Mouse (Mus musculus) large intestine, adult 2 months (tissue): ENCODE data around the gene Tmem109. TPM values are rescaled to one million over a fixed set of nuclear protein-coding genes. Genes with fewer than 3 reads are reported as not detected.

Source experiments
- DNase-seq: peaks from one replicate; pipeline ENCODE4 v3.0.0-alpha.2; 2012; ENCODE audit warnings: low read depth, low spot score
- WGBS: fragments of 180-500 bp; shearing (Covaris S2); methylation state at CpG from one replicate; pipeline ENCODE4 v1.1.7; 2018; 5-methylcytosine and 5-hydroxymethylcytosine counted together
- polyA plus RNA-seq: library from polyadenylated mRNA; depleted of rRNA; stranded (reverse); fragments of >200 nt; gene quantifications from 2 replicates; pipeline ENCODE4 v1.2.3, GENCODE M21; 2012

The Tmem109 gene
- polyA plus RNA-seq, 1 experiment = 49.4 TPM

DNA sequence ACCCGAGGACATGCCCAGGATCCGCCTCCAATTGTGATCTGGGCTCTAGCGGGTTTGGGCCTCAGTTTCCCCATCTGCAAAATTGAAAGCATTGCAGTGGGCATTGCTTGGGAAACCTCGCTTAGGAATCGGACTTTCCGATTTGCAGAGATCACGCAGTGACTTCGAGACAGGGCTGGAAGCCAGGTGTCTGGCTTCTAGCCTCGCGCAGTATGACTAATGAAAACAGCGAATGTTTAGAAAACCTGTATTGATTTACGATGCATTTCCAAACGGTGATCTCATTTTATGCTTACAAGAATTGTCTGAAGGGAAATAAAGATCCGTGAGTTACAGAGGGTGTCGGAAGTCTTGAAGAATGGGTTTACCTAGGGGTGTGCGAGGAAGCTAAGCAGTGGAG is 13.9 kb upstream of the Tmem109 start:
- WGBS = under 1% methylated on average over 16 of the region's 16 CpGs
- DNase-seq = no peak

- WGBS = under 1% methylated on average over 43 of the region's 43 CpGs
Observed at GRCm38 (mm10) chr19:10895016-10895528, 13.3 kb upstream of the Tmem109 start, which contains the start of gene Prpf19. Gene Prpf19, plus strand, starts transcription at chr19:10895231.

DNA sequence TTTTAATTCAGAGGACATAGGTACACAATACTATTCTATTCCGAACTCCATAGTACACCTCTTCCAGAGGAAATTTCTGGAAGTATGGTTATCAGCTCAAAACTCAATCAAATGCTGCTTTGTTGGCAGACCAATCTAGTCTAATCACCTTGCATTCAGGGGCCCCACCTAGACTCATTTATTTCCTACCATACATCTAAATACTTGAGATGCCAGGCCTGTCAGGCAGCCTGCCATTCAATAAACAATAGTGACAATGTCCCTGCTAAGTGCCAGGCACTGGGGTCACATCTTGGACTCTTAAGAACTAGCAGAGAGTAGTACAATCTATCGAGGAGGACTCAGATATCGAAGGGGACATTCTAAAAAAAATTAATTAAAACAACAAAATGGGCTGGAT is 10.4 kb upstream of the Tmem109 start:
- 80% methylated on average over 3 of the region's 3 CpGs for WGBS
- no peak for DNase-seq

More at GRCm38 (mm10) chr19:10895016-10895528, 13.3 kb upstream of the Tmem109 start, which contains the start of gene Prpf19:
- DNase-seq = peak; percentile 95

DNA sequence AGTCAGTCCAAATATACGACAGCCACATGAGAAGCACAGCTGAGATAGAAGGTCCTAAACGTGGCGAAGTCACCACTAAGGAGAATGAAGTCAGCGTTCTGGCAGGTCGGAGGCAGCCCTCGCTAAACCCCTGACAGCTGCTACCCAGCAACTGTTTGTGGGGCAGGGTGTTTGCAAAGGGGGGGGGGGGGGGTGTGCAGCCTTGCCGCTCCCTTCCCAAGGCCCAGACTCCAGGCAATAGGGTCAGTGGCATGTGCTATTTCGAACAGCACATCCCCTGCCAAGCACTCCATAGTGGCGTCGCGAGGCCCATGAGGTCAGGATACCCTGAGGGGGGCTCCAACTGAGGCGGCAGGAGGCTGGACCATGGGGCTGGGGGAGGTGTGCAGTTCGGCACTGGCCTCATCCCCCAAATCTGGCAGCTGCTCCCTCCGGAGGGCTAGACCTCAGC is 801 bp downstream of the Tmem109 start:
- WGBS = 0% methylated on average over 14 of the region's 14 CpGs
- DNase-seq = no peak

DNA sequence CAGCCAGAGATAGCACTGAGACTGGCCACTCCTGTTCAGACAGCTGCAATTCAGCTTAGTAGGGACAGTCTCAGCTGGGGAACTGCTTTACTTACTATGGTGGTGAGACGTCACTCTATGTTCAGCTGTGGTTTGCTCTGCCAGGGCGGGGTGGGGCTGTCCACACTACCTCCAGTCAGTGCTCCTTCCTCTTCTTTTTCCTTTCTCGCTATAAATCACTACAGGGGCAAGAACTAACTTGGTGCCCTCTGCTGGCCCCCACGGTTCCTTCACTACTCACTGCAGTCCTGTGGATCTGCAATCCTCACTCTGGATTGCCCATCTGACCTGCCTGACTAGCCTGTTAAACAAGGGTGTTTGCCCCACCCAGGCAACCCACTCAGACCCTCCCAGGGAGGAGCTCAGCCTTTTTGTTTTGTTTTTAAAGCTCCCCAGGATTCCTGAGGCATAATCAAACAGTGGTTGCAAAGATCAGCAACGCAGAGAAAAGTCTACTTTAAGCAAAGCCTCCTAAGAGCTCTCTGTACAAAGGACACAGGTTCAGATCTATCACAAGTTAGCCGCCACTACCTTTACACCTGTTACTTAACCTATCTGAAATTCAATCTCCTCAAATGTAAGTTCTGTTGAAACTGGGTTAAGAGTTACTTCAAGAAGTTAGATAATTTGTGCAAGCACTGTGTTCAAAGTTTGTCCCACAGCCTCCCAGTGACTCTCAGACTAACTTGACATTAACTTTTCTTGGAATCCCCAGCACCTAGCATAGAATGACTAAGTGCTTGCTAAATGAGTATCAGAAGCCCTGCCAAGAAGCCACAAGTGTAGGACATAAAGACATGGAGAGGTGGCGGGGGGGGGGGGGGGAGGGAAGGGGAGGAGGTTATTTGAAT is 1.5 kb downstream of the Tmem109 start:
- 10% methylated on average over 7 of the region's 7 CpGs for WGBS

GRCm38 (mm10) chr19:10878201-10878837 is 3.5 kb downstream of the Tmem109 start:
- WGBS = 77% methylated on average over 7 of the region's 7 CpGs
- no peak for DNase-seq

More for the DNA sequence above, 1.5 kb downstream of the Tmem109 start:
- no peak for DNase-seq

DNA sequence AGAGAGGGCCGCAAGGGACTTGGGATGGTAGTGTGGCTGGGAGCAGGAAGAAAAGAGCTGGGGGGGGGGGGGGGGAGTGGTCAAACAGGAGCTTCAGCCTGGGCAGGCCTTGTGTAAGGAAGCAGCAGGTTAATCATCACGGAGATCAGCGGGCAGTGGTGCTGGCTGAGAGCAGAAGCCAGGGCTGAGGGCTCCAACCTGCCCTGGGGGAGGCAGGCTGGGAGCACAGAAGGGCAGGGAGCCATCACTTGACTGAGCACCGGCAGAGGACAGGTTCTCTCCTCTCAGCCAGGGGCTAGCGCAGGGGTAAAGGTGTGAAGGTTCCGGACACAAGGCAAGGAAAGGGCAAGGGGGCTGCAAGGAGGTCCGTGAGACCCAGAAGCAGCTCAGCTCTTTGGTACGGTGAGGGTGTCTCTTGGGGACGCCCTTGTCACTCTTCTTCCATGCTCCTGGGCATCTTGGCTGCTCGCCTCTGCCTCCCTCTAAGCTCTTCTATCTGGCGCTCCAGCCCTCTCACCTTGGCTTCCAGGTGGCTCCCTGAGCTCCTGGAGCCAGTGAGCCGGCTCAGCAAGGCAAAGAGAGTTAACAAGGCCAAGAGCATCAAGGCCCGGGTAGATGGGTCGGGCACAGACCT is 10.4 kb downstream of the Tmem109 start:
- WGBS = 78% methylated on average over 14 of the region's 14 CpGs
- no peak for DNase-seq

GRCm38 (mm10) chr19:10870676-10871075 is 11.1 kb downstream of the Tmem109 start:
- WGBS = 92% methylated on average over 3 of the region's 3 CpGs
- no peak for DNase-seq

- DNase-seq = no peak
- WGBS = 3% methylated on average over 8 of the region's 8 CpGs
Observed at GRCm38 (mm10) chr19:10869886-10870527, 11.8 kb downstream of the Tmem109 start, which contains the start of gene Tmem132a. Gene Tmem132a, minus strand, starts transcription at chr19:10869940.

GRCm38 (mm10) chr19:10869241-10869885 is 12.4 kb downstream of the Tmem109 start:
- DNase-seq = no peak
- under 1% methylated on average over 41 of the region's 43 CpGs for WGBS

DNA sequence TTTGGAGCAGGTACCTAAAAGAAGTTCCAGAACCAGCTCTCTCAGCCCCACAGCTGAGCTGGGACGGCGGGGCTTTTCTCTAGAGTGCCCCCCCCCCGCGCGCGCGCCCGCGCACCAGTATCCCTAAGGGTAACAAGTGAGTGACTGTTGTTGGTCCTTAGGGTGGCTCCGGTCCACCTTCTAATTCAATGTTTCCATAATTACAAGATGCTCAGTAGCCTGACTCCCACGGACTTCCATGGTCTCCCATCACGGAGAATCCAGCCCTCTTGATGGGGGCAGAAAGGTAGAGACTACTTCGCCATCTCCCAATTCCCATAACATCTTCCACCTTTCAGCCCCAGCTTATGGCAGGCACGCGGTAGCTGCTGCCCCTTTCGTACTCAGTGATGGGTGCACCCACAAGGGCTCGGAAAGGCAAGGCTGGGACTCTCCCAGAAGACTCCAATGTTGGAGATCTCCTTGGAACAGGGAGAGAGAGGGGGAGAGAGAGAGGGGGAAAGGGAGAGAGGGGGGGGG is 13.1 kb downstream of the Tmem109 start:
- WGBS = 3% methylated on average over 17 of the region's 17 CpGs
- no peak for DNase-seq

DNA sequence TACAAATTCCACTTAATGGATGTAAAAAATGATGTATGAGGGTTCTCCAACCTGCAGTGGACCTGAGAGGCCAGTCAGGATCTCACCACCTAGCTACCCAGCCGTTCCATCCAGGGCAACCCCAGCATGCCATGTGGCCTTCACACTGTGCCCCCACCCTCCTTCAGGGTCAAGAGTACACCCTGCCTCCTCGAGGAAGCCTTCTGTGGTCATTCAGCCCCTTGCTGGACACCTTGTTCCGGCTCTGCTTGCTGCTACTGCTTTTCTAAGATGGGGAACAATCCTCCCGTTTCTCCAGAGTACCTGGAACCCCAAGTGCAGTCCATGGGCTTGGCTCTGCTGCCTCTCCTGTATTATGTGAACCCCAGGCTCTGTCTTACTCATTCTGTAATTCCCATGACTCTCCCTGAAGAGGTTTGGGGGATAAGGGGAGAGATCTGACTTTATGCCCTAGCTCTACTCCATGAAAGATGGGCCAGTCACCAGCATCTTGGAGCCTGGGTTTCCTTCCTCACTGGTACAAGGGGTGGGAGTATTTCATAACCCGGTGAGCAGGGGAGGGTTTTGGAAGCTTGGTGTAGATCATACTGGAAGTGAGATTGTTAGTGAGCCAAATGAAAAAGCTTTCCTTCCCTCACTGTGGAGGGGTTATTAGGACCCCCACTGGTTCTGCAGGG is 13.7 kb downstream of the Tmem109 start:
- DNase-seq = no peak
- WGBS = 44% methylated on average over 5 of the region's 5 CpGs

DNA sequence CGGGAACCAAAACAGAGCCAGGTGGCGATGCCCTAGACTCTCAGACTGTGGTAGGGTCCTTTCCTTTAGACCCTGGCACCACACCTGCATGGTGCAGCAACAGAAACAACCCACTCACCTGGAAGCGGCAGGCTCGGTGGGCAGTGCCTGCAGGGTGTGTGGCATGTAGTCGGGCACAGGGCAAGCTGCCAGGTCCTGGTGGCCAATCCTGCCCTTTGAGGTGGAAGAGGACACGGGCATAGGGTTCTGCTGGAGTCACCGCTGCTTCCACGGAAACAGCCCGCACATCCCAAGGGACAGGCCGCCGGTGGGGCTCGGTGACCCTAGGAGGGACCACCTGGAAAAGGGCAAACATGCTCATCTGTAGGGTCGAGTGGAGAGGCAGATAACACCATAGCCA is 15.4 kb downstream of the Tmem109 start:
- DNase-seq = no peak
- WGBS = 87% methylated on average over 13 of the region's 13 CpGs

DNA sequence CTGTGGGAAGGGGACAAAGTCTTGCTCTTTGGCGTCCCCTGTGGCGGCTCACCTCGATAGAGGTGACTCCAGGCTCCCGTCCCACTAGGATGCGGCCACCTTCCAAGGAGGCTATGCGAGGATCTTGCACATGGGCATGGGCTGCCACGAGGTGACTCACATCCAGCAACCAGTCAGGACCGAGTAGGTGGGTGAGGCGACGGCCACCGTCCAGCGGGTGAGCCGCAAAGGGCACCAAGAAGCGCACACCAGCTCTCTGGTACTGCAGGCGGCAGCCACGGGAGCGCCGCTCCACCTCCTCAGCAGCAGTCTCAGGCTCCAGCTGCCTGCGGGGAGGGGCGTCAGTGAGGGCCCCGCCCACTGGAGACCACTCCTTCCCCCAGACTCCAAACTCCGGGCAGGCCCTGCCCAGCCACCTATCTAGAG is 21.7 kb downstream of the Tmem109 start:
- 68% methylated on average over 22 of the region's 22 CpGs for WGBS
- no peak for DNase-seq

DNA sequence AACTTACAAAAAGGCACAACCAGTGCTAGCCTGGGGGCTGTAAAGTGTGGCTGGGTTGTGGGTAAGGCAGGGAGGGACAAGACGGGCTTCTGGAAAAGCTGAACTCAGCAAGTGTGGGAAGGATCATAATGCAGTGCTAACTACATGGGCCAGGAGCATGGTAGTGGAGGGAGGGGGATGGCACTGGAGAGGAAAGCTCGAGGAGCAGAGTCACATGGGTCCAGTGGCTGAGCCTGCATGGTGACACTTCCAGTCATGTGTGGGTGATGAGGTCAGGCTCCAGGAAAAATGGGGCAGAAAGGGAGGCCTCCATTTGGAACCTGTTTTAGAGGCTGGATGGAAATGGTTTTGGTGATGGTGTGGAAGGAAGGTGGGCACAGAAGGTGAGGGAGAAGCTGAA is 25.3 kb downstream of the Tmem109 start:
- 45% methylated on average over 2 of the region's 2 CpGs for WGBS
- no peak for DNase-seq

DNA sequence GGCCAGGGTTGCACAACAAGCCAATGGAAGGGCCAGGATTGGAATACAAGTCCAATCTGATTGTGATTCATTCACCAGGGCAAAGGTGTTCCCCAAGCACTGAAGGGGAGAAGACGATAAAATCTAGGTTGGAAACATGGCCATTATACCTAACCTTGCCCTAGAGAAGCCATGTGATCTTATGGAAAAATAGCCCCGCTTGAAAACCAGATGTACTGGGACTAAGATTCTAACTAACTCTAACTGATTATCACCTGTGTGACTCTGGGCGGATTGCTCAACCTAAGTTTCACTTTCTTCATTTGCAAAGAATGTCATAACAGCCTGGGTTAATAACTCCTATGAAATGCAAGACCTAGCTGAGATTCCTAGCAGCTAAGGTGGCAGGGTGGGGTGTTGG is 26.4 kb downstream of the Tmem109 start:
- 63% methylated on average over 3 of the region's 3 CpGs for WGBS
- DNase-seq = no peak

DNA sequence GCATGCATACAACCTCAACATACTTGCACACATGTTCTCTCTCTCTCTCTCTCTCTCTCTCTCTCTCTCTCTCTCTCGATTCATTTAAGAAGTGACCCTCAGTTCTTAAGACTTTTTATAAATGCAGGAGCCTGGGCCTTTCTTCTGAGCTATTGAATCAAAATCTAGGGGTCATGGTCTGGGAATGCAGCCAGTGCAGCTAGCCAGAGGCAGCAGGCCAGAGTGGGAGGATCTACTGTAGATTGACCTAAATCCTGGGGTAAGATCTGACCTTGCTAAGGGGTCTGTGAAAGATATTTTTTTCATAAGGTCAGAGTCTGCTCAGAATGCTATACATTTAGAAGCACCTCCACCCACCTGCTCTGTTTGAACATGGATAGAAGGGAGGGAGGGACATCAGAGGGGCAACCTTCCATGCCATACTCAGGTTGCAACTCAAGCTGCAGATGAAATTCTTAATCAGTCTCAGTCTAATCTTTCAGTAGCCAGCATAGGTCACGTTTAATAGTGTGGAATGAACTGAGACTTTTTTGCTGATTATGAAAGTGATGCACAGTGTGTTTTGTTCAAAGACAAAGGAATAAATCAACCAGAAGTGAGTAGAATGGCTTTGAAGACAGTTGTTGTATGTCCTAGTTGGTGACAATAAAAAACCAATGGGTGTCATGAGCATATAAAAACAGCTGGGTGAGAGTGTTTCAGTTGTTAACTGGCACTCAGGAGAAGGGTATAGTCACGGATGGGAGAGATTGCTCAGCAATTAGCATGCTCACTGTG is 34.3 kb downstream of the Tmem109 start:
- WGBS = 55% methylated on average over 3 of the region's 3 CpGs
- DNase-seq = no peak

DNA sequence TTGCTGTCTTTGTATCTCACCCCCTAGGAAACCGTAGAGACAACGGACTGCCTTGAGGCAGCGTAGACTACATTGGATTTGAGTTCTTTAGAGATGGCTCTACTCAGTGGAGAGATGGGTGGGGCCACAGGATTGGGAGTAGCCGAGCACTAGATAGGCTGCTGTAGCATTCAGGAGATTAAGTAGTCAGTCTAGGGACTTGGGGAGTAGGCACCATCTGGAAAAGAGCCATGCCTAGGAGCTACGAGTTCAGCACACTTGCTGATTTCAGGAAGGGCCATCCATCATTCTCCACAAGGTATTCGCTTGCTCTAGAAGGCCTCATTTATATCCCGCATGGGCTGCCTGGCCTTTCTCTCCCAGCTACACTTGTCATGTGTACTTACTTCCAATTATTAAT is 35.7 kb downstream of the Tmem109 start:
- no peak for DNase-seq
- WGBS = 78% methylated on average over 7 of the region's 7 CpGs
